Mouse (Mus musculus) thymus, postnatal 0 days (tissue): Measurements from ENCODE around the gene Junb. TPM values are rescaled to one million over a fixed set of nuclear protein-coding genes. Genes with fewer than 3 reads are reported as not detected.
A peak's percentile ranks its signal among the peaks of the same experiment; 100 is the strongest.

Experiments used
- DNase-seq: peaks from one replicate; pipeline ENCODE4 v3.0.0-alpha.2; 2015; ENCODE audit warnings: low spot score
- polyA plus RNA-seq: library from polyadenylated mRNA; unstranded; fragments of >200 nt; fragmentation: Nextera tagmentation; extraction: Ambion mirVana; gene quantifications from 2 replicates; pipeline ENCODE4 v1.2.1, GENCODE M21; 2015

The Junb gene
- polyA plus RNA-seq, 1 experiment from 2014 or later, result 71.2 TPM

DNA sequence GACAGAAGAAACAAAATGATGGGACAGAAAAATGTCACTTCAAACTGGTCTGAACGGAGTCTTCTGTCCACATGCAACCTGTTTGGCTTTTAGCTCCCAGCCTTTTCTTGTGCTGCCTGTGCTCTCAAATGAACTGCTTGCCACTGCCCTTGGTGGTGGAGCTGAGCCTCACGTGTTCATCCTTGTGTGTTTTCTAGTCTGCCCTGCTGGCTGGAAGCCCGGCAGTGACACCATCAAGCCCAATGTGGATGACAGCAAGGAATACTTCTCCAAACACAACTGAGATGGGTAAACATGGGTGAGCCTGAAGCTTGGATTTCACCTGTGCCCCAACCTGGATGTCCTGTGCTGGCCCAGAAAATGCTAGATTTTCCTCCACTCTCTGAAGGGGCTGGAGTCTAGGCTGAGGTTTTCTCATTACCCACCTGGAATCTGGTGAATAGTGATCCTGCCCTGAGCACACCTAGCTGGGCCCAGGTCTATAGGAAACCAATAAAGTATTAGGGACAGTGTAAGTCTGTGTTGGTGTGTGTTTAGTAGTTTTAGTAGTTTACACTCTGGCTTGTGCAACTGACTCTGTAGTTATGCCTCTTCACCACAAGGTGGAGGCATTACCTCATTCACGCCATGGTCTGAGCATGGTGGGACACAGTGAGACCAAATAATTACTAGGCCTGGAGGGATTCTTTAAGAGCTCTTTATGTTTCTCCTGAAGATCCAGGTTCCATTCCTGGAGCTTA, 4.5 kb downstream of the Junb start:
- DNase-seq, result peak; percentile 70

DNA sequence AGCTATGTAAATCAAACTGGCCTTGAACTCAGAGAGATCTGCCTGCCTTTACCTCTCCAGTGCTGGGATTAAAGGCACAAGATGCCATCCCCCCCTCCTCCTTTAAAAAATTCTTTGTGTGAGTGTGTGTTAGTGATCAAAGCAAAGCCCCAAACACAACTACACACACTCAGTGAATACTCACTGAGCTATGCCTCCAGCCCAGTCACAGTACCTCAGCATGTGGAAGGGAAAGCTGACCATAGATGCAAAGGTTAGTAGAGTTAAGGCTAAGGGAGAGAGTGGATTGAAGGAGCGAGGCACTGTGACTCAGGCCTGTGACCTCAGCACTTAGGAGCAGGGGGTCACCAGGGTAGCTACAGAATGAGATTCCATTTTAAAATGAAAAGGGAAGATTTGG, 5.4 kb downstream of the Junb start:
- DNase-seq, result no peak

DNA sequence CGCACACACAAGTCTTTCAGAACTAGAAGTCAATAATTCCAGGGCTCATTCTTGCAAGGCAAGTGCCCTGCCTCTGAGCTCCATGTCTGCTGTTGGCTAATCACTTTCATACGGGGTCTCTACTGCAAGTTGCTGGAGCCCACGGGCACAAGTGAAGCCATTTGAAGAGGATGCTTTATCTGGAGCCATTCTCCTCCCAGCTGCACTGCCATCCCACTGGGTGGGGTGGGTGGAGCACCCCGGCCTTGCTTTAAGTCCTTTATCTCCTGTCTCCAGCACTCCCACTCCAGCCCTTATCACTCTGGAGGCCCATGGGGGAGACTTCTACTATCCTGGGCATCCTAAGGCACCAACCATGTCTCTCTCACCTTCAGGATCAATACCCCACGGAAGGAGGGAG, 7.6 kb downstream of the Junb start:
- no peak for DNase-seq

DNA sequence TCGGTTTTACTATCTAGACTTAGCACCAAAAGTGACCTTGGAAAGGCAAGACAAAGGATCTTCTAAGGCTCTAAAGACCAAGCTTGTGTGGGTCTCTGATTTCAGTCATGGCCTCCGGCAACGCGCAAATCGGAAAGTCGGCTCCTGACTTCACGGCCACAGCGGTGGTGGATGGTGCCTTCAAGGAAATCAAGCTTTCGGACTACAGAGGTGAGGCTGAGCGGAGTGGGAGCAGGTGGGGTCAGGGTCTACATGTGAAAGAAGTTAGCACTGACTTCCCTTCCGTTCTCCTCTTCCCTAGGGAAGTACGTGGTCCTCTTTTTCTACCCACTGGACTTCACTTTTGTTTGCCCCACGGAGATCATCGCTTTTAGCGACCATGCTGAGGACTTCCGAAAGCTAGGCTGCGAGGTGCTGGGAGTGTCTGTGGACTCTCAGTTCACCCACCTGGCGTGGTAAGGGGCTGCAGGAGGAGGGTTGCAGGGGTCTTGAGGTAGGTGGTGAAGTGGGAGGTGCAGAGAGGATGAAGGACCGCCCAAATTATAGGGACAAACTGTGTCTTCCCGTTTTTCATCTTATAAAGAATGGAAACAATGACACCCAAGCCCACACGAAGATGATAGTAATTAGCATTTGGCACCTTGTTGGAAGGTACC, 8.3 kb downstream of the Junb start:
- DNase-seq, result no peak

DNA sequence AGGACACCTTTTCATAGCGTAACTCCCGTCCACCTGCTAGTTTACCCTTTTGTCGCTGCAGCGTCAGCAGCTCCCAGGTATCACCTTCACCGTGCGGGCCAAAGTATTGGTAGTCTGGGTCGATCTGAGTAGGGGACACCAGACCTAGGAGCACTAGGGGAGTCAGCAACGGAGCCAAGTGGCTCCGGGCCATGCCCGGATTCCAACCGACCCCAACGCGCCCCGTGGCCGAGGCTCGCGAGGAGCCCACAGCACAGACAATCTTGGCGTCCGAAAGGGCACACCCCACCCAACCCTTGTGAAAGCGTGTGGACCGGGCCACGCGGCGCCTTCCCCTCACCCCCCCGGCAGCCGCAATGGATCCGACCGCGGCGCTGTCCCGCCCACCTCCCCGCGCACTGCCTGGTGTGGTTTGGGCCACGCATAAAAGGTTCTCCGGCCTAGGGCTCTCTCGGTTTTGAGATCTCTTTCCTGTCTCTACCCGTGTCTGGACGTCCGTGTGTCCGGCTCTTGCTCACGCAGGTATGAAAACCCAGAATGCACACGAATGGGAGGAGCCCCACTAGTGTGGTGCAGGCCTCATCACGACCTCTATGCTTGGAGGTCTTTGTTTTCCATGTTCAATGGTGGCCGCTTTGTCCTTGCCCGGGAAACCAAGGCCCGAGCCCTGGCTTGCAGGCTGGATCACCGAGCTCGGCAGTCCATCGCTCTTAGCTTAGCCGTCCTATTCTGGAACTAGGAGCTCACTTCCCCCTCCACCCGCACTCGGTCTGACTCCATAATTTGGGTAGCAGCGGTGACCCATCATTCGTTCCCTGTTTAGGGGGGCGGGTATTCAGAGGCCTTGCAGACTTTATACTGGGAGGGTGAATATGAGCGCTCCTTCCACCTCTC, 9.0 kb downstream of the Junb start, which contains the start of the genes Gm49661, Prdx2 and Rnaseh2a:
Gene Gm49661 (minus strand): TSS at position 193 of the 894 bp plus-strand sequence.
Gene Prdx2 (plus strand): TSS at position 347 of the 894 bp plus-strand sequence.
Gene Rnaseh2a (minus strand): TSS at position 527 of the 894 bp plus-strand sequence.
- DNase-seq, result peak; percentile 69

DNA sequence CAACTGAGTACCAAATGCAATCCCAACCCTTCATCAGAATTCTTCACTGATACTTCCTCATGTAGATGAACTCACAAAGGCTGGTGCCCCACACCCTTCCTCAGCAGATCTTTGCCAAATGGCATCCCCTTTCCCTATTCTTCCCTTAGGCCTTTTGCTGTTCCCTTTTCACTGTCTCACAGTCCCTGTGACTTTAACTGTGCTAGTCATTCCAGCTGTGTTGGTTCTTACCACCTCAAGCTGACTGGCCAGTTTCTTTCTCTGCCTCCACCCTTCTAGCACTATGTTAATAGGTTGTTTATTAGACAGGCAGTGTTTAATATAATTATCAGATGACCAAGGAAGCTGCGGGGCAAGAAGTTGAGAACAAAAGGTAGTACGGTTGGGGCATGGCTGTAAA, 9.9 kb downstream of the Junb start:
- no peak for DNase-seq

DNA sequence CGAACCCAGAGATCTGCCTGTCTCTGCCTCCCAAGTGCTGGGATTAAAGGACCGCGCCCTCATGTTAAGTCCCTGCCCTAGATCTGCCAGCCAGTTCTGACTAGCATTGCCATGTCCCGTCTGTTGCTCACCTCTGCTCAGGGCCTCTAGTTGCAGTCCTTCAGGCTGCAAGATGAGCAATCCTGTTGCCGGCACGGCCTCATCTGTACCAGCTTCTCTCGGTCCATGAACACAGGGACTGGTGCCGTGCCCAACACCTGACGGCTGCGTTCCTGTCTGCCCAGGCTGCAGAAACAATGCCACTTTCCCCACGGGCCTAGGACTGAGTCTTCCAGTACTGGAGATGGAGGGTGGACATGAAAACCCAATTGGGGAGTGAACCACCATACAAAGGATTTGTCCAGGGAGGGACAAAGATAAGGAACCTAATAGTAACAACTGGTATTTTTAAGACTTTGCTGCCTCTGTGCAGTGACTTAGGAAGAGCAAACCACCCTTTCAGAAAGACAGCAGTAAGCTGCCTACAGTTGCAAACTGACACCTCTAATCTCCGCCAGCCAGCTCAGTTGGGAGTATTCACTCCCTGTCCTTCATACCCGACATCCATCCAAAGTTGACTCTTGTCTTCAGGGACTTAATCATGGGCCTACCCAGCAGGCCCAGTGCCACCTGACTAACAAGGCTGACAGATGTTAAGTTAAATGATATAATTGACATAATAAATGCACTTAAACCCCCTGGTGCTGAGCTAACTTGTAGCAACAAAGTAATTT, 10.8 kb downstream of the Junb start:
- no peak for DNase-seq

DNA sequence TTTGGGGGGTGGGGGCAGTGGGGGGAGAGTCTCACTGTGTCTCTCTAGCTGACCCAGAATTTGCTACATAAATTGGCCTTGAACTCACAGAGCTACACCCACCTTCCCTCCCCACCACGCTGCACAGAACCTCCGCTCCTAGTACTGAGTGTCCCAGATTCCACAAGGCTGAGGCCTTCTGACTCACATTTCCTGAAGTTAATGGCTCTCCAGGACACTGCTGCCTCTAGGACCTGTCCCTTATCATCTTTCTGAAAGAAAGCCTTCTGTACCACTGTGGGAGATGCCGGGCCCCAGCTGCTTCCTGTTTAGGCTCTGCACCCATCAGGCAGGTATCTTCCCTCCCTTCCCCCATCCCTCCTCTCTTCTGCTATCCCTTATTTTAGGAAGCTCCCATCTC, 11.9 kb downstream of the Junb start:
- DNase-seq, result peak; percentile 41

DNA sequence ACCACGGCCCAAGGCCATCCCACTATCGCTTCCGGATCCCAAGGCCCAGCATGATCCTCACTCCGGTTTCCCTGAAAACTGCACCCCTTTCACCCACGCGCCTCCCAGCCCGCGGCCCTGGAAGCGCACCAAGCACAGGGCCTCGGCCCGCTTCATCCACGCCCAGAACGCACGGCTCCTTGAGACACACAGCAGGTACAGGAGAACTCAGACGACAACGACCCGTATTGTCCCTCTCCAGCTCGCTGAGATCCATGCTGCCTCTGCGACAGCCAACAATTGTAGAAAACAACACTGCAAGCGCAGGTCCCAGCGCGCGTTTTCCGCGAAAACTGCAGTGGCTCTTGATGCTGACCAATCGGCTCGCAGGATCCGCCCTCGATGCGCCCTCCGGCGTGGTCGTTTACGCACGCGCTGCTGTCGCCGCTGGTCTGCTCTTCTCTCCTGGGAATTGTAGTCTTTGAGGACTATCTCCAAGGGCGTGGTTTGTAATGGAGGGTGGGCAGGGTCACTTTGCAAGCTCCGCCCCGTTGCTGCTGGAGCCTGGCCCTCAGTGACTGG, 12.7 kb downstream of the Junb start:
- peak; percentile 95 for DNase-seq

DNA sequence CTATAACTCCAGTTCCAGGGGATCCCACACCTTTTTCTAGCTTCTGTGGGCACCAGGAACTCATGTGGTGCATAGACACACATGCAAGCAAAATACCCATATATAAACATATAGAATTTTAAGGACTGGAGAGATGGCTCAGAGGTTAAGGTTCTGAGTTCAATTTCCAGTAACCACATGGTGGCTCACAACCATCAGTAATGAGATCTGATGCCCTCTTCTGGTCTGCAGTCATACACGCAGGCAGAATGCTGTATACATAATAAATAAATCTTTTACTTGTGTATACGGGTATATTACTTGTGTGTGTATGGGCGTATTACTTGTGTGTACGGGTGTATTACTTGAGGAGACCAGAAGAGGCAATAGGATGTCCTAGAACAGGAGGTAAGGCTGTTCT, 14.6 kb downstream of the Junb start:
- no peak for DNase-seq

DNA sequence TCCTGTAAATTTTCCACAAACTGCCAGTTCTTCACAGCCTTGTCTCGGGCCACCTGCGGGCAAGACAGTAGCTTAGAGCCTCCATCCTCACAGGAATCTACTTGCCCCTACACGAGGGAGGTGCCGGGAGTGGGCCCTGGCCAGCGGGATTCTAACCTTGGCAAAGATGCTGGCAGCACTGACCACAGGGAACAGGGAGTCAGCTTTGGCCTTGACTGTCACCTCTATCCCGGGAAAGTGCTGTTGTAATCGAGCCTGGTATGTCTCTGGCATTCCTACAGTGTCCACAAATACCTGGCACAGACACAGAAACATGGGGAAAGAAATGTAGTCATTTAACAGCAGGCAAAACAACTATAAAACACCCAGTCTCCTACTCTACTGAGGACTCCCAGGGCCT, 18.7 kb downstream of the Junb start:
- no peak for DNase-seq

DNA sequence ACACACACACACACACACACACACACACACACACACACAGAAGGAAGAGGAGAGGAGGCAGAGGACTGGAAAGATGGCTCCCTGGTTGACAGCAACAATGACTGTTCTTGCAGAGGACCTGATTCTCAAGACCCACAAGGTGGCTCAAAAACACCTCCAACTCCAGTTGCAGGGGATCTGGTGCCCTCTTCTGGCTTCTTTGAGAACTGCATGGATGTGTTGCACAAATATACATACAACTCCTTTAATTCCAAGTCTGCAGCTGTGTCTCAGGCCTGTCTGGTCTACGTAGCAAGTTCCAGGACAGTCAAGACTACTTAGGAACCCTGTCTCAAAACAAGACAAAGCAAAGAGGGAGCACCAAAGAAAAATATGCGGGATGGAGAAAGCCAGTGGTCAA, 21.8 kb downstream of the Junb start:
- DNase-seq, result peak; percentile 75

DNA sequence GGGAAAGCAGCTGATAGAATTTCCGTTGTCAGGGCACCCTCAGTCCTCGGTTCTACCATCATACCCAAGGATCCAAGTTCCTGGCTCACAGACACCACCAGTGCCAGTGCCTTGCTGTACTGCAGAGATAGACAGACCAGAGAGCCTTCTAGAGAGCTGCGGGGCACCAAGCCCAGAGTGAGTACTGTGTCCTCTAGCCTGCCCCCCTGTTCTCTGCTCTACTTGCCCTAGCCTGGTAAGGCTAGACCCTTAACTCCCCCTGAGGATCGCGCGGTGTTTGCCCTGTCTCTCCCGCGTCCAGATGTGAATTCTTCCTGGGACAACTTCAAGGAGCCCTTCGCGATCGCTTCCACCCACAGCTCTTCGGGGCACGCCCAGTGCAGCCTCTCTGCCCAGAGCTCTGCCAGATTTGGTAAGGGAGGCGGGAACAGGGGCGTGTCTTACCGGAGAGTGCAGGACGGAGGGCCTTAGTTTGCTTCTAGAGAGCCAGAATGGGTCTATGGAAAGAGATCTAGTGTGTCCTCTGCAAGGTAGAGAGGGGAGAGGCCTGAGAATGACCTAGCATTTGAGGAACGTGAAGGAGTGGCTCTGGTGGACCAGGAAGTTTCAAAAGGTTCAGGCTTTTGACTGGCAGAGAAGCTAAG, 25.8 kb downstream of the Junb start:
- no peak for DNase-seq

DNA sequence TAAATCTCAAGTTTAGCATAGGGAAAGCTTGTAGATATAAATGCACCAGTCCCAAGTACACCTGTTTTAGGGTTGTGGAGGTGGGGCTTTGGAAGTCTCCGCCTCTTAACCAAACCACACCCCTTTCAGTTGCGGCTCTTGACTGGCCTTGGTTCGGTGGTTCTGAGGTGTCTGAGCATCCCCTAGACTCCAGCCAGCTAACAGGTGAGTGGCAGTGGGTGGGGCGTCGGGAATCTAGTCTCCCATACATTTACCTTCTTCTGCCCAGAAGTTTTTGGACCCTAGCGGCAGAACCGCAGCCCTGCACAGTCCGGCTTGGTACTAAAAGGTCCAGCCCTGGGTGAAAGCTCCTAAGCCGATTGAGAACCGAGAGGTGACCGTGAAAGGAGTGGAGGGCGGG, 28.8 kb downstream of the Junb start:
- DNase-seq, result no peak

DNA sequence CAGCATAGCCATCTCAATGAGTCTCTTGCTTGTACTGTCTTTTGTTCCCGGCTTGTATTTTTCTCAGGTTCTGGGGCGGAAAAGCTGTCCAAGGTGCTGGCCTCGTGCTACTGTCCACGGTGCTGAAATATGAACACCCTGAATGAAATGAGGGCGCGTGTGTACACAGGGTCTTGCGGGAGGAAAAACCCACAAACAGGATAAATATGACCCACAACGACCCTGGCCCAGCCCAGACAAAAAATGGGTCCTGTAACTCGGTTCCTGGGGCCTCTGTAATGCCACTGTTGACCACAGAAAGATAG, 31.3 kb downstream of the Junb start:
- peak; percentile 60 for DNase-seq

DNA sequence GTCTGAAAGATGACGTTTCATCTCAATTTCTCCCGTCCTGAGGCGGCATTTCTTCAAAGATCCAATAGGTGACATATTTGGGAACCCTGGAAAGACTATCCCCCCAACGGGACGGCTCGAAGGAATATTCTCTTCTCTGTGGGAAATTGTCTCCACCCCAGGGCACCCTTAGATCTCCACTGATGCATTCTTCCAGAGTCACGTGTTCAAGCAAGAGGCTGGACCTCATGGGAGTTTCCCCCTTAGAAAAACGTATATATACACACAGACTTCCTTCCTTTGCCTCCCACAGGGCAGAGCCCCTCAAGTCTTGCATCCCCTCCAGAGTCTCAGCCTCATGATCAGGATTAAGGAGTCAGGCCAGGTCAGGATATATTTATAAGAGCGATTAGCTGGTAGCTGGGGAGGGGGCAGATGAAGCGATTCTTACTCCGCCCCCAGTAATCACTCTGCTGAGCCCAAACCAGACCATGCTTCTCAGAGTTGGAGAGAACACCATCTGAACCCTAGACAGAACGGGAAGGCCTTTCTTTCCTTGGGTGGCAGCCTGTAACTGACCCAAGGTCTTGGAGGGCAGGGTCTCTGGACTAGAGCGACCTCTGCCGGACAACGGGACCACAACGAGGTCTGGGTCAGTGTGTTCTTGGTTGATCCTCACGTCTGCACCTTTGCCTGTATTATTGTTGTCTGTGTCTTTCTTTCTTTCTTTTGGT, 31.8 kb downstream of the Junb start, which contains the start of gene Rtbdn:
Gene Rtbdn (plus strand): TSS at position 464 of the 713 bp plus-strand sequence.
- DNase-seq, result no peak

DNA sequence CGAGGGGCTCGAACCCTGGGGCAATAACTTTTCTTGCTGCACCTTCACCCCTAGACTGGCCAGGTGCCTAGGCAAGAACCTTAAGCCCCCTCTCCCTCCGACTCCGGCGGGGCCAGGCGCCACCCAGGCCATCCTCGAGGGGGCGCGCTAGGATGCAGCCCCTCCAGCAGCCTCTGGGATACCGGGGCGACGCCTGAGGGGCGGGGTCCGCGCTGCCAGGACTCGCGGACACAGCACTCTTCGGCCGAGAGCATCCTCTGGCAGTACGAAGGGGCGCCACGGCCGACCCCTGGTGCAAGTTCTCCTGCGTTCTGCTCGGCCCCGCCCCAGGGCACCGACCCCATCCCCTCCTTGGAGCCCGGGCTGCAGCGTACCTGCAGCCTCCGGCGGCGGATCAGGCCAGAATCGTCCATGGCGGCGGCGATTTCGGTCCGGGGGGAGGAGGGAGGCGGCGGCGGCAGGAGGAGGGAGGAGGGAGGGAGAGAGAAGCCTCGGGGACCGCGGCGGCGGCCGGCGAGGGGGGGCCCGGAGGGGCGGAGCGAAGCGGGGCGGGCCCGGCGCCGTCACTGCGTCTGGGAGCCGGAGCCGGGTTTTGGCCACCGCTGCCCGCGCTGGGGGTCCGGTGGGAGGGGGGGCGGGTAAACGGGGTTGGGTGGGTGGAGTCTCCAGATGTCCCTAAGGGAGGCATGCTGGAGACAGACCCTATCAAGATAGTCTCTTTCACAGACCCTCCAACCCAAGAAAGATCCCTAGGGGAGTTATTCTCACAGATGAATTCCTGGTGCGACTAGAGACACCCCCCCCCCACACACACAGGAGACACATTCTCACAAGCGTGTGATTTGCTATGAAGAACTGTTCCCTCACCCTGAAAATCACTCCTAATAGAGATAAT, 32.6 kb downstream of the Junb start:
- DNase-seq, result no peak

DNA sequence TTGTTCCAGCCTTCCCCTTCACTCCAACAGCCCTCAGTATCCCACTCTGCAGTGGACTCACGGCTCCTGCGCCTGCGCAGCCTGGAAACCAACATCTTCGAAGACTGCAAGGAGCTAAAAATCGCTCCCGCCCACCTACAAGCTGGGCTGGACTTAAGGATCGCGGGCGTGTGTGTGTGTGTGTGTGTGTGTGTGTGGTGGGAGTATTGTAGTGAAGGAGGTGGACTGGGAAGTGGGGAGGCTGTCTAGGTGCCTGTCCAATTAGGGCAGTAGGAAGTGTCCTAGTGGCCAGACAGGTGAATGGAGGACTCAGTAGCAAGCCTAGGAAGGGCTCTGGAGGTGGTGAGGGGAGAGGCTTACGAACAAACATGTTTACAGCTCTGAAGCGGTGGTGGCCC, 33.3 kb downstream of the Junb start:
- DNase-seq, result no peak
